8 mouse cellular contexts compared by ENCODE assay signal in the genomic region with DNA sequence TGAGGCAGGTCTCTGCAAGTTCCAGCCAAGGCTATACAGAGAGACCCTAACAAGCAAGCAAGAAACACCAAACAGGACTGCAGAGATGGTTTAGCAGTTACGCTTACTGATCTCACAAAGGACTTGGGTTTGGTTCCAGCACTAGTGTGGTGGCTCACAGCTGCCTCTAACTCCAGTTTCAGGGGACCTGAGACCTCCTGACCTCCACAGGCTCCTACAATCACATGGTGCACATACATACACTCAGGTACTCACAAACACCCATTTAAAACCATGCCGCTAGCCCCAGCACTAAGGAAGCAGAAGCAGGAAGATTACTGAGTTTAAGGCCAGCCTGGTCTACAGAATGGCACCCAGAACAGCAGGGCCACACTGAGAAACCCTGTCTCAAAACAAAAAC. TPM values are rescaled to one million over a fixed set of nuclear protein-coding genes. Genes with fewer than 3 reads are reported as not detected.
DNase-seq lines count a peak whose midpoint lies in the region; ATAC-seq and TF ChIP-seq lines count a peak whose summit lies in the region.

No protein-coding gene starts in this region.

- ATAC-seq in heart, embryonic 12.5 days (ENCODE audit: insufficient number of reproducible peaks, low FRiP score) = no peak
- no peak for ATAC-seq in hindbrain, embryonic 11.5 days (ENCODE audit: low FRiP score)
- no peak for ATAC-seq in midbrain, embryonic 11.5 days (ENCODE audit: low FRiP score)
- no peak for ATAC-seq in megakaryocyte progenitor cell, adult 5-6 weeks (replicated peaks; ENCODE audit: poor library complexity)

- H3K9me3 ChIP-seq in heart, embryonic 12.5 days (replicated peaks) = no peaks in the 10 kb centered on the region
- no peaks in the 10 kb centered on the region for H3K9me3 ChIP-seq in ES-Bruce4 (replicated peaks; ENCODE audit: control insufficient read depth, insufficient read depth, low read length, poor library complexity, severe bottlenecking)
- no peaks in the 10 kb centered on the region for H3K9me3 ChIP-seq in hindbrain, embryonic 11.5 days (ENCODE audit: control insufficient read depth, low read length)
- no peaks in the 10 kb centered on the region for H3K9me3 ChIP-seq in midbrain, embryonic 11.5 days (ENCODE audit: control insufficient read depth, low read length)

- peak overlapping the region; percentile 82; the same call in 1 of the 2 replicates for H3K4me3 ChIP-seq in heart, embryonic 12.5 days
- peak overlapping the region; percentile 79 for H3K4me3 ChIP-seq in ES-Bruce4 (ENCODE audit: low read depth, low read length)
- no peak overlapping the region; the same call in 1 of the 2 replicates for H3K4me3 ChIP-seq in hindbrain, embryonic 11.5 days (ENCODE audit: low read depth, low read length)
- peak overlapping the region; percentile 57 for H3K4me3 ChIP-seq in midbrain, embryonic 11.5 days (ENCODE audit: low read depth, low read length)

- 84% methylated on average over 2 of the region's 2 CpGs for WGBS in heart, embryonic 12.5 days
- WGBS in hindbrain, embryonic 11.5 days = 82% methylated on average over 2 of the region's 2 CpGs
- 85% methylated on average over 2 of the region's 2 CpGs for whole genome bisulfite sequencing in midbrain, embryonic 11.5 days

- H3K9ac ChIP-seq in heart, embryonic 12.5 days = 0 out of 2 replicates have a peak overlapping the region, but pooled peaks have one; percentile 93
- H3K9ac ChIP-seq in ES-Bruce4 (ENCODE audit: low read depth, poor library complexity, severe bottlenecking) = peak overlapping the region; percentile 67
- H3K9ac ChIP-seq in hindbrain, embryonic 11.5 days (ENCODE audit: low read depth, low read length) = no peak overlapping the region
- H3K9ac ChIP-seq in midbrain, embryonic 11.5 days (ENCODE audit: low read length) = no peak overlapping the region; the same call in 1 of the 2 replicates

- H3K27me3 ChIP-seq in heart, embryonic 12.5 days (replicated peaks) = no peaks in the 10 kb centered on the region
- H3K27me3 ChIP-seq in ES-Bruce4 (ENCODE audit: control insufficient read depth, insufficient read depth, low read length, poor library complexity, severe bottlenecking) = no peaks in the 10 kb centered on the region
- H3K27me3 ChIP-seq in hindbrain, embryonic 11.5 days (ENCODE audit: control insufficient read depth, insufficient read depth, low read length) = no peaks in the 10 kb centered on the region
- H3K27me3 ChIP-seq in midbrain, embryonic 11.5 days (ENCODE audit: control insufficient read depth, insufficient read depth, low read length) = no peaks in the 10 kb centered on the region

- H3K4me1 ChIP-seq in heart, embryonic 12.5 days (replicated peaks) = peaks cover 32% of the 10 kb centered on the region
- peaks cover 6% of the 10 kb centered on the region for H3K4me1 ChIP-seq in ES-Bruce4 (ENCODE audit: control insufficient read depth, insufficient read depth, low read length)
- 0 out of 2 replicates have a peak, but pooled peaks cover 4% of the 10 kb centered on the region for H3K4me1 ChIP-seq in hindbrain, embryonic 11.5 days (replicated peaks; ENCODE audit: control insufficient read depth, insufficient read depth, low read length)
- H3K4me1 ChIP-seq in midbrain, embryonic 11.5 days (ENCODE audit: control insufficient read depth, insufficient read depth, low read length) = peaks cover 15% of the 10 kb centered on the region

- no peak for TF ChIP-seq CTCF in ES-Bruce4 (IDR thresholded peaks at IDR 0.05; ENCODE audit: low read depth, low read length)

- peaks cover 15% of the 10 kb centered on the region for H3K36me3 ChIP-seq in heart, embryonic 12.5 days
- peaks cover 8% of the 10 kb centered on the region; the same call in 1 of the 2 replicates for H3K36me3 ChIP-seq in ES-Bruce4 (ENCODE audit: control insufficient read depth, insufficient read depth, low read length, poor library complexity, severe bottlenecking)
- no peaks in the 10 kb centered on the region for H3K36me3 ChIP-seq in hindbrain, embryonic 11.5 days (ENCODE audit: control insufficient read depth, insufficient read depth, low read length)
- no peaks in the 10 kb centered on the region for H3K36me3 ChIP-seq in midbrain, embryonic 11.5 days (ENCODE audit: control insufficient read depth, insufficient read depth, low read length)

- no peak for TF ChIP-seq POLR2A in ES-Bruce4 (IDR thresholded peaks at IDR 0.05; ENCODE audit: insufficient read depth, low read length)

- DNase-seq in heart, adult 8-10 months (ENCODE audit: low spot score) = no peak
- no peak for DNase-seq in hindbrain, embryonic 11.5 days (ENCODE audit: low spot score)
- no peak for DNase-seq in midbrain, embryonic 11.5 days (ENCODE audit: low spot score, missing footprints)
- DNase-seq in left cerebral cortex, adult 8-10 months (ENCODE audit: low spot score in 2 of 2) = no peak
- no peak for DNase-seq in frontal cortex, postnatal 14 days (ENCODE audit: low spot score in 2 of 2)

- no peak for TF ChIP-seq EP300 in ES-Bruce4 (IDR thresholded peaks at IDR 0.05; ENCODE audit: insufficient read depth, low read depth, low read length)

- peak overlapping the region; percentile 89 for H3K4me2 ChIP-seq in heart, embryonic 12.5 days
- H3K4me2 ChIP-seq in hindbrain, embryonic 11.5 days (replicated peaks; ENCODE audit: low read depth, low read length) = peak overlapping the region; percentile 75; the same call in 1 of the 2 replicates
- peak overlapping the region; percentile 83 for H3K4me2 ChIP-seq in midbrain, embryonic 11.5 days

- H3K27ac ChIP-seq in heart, embryonic 12.5 days (ENCODE audit: poor library complexity, severe bottlenecking) = no peak overlapping the region
- H3K27ac ChIP-seq in ES-Bruce4 (ENCODE audit: insufficient read depth, low read length) = peak overlapping the region; percentile 30
- no peak overlapping the region for H3K27ac ChIP-seq in hindbrain, embryonic 11.5 days (ENCODE audit: low read depth, low read length)
- H3K27ac ChIP-seq in midbrain, embryonic 11.5 days (ENCODE audit: low read depth, low read length) = no peak overlapping the region

RNA-seq across cellular contexts. Expression of gene Pola2, which starts 0.8 kb away (rescaled TPM):
- 49.3 and 51.1 TPM in 2 replicates for polyA plus RNA-seq in heart, embryonic 12.5 days (2016; fragmentation: Nextera tagmentation; extraction: Ambion mirVana)
- total RNA-seq in heart, adult 8-10 months (2022) = 10 to 100 TPM in 2 of 4 experiments, 1 to 10 TPM in 2; 7.8 to 13.5 (median 9.3) TPM
- 95.9 and 97.3 TPM in 2 replicates for polyA plus RNA-seq in ES-Bruce4 (2011; ENCODE audit: insufficient read depth, insufficient read length, low read depth, missing spikeins)
- polyA plus RNA-seq in hindbrain, embryonic 11.5 days (2014; fragmentation: Nextera tagmentation; extraction: Ambion mirVana) = 67.7 and 68.3 TPM in 2 replicates
- polyA plus RNA-seq in midbrain, embryonic 11.5 days (2014; fragmentation: Nextera tagmentation; extraction: Ambion mirVana) = 74.4 and 82.7 TPM in 2 replicates
- 1 to 10 TPM; 4.4 to 6.6 (median 5.6) TPM for total RNA-seq in left cerebral cortex, adult 8-10 months (2022)
- 60.9 and 76.7 TPM in 2 replicates for total RNA-seq in megakaryocyte progenitor cell, adult 5-6 weeks (2015)
- 57.4 and 61.3 TPM in 2 replicates for total RNA-seq in megakaryocyte progenitor cell, adult 5-6 weeks (2017)

RNA-seq across cellular contexts. Expression of gene Slc22a20, which starts 21.1 kb away (rescaled TPM):
- not detected in 2 replicates for polyA plus RNA-seq in heart, embryonic 12.5 days (2016; fragmentation: Nextera tagmentation; extraction: Ambion mirVana)
- total RNA-seq in heart, adult 8-10 months (2022) = not detected
- not detected in 2 replicates for polyA plus RNA-seq in ES-Bruce4 (2011; ENCODE audit: insufficient read depth, insufficient read length, low read depth, missing spikeins)
- polyA plus RNA-seq in hindbrain, embryonic 11.5 days (2014; fragmentation: Nextera tagmentation; extraction: Ambion mirVana) = not detected in 2 replicates
- polyA plus RNA-seq in midbrain, embryonic 11.5 days (2014; fragmentation: Nextera tagmentation; extraction: Ambion mirVana) = not detected in 2 replicates
- total RNA-seq in left cerebral cortex, adult 8-10 months (2022) = not detected
- total RNA-seq in megakaryocyte progenitor cell, adult 5-6 weeks (2015) = not detected in 2 replicates
- total RNA-seq in megakaryocyte progenitor cell, adult 5-6 weeks (2017) = 0.44 TPM in 1 of 2 replicates, not detected in the other

RNA-seq across cellular contexts. Expression of gene Cdc42ep2, which starts 40.2 kb away (rescaled TPM):
- 6.5 and 7.3 TPM in 2 replicates for polyA plus RNA-seq in heart, embryonic 12.5 days (2016; fragmentation: Nextera tagmentation; extraction: Ambion mirVana)
- 1 to 10 TPM; 6.0 to 9.7 (median 8.9) TPM for total RNA-seq in heart, adult 8-10 months (2022)
- 0.93 and 1.5 TPM in 2 replicates for polyA plus RNA-seq in ES-Bruce4 (2011; ENCODE audit: insufficient read depth, insufficient read length, low read depth, missing spikeins)
- polyA plus RNA-seq in hindbrain, embryonic 11.5 days (2014; fragmentation: Nextera tagmentation; extraction: Ambion mirVana) = 3.4 TPM in 2 replicates
- polyA plus RNA-seq in midbrain, embryonic 11.5 days (2014; fragmentation: Nextera tagmentation; extraction: Ambion mirVana) = 2.2 and 2.5 TPM in 2 replicates
- 1 to 10 TPM; 6.1 to 7.4 (median 6.4) TPM for total RNA-seq in left cerebral cortex, adult 8-10 months (2022)
- not detected in 2 replicates for total RNA-seq in megakaryocyte progenitor cell, adult 5-6 weeks (2015)
- 0.07 TPM in 1 of 2 replicates, not detected in the other for total RNA-seq in megakaryocyte progenitor cell, adult 5-6 weeks (2017)

RNA-seq across cellular contexts. Expression of gene Capn1, which starts 50.9 kb away (rescaled TPM):
- polyA plus RNA-seq in heart, embryonic 12.5 days (2016; fragmentation: Nextera tagmentation; extraction: Ambion mirVana) = 8.2 and 8.4 TPM in 2 replicates
- total RNA-seq in heart, adult 8-10 months (2022) = 10 to 100 TPM; 28.2 to 43.0 (median 35.8) TPM
- polyA plus RNA-seq in ES-Bruce4 (2011; ENCODE audit: insufficient read depth, insufficient read length, low read depth, missing spikeins) = 21.8 and 25.2 TPM in 2 replicates
- 3.8 and 4.2 TPM in 2 replicates for polyA plus RNA-seq in hindbrain, embryonic 11.5 days (2014; fragmentation: Nextera tagmentation; extraction: Ambion mirVana)
- 3.9 and 4.0 TPM in 2 replicates for polyA plus RNA-seq in midbrain, embryonic 11.5 days (2014; fragmentation: Nextera tagmentation; extraction: Ambion mirVana)
- 10 to 100 TPM; 25.6 to 31.5 (median 28.0) TPM for total RNA-seq in left cerebral cortex, adult 8-10 months (2022)
- 18.6 and 20.0 TPM in 2 replicates for total RNA-seq in megakaryocyte progenitor cell, adult 5-6 weeks (2015)
- total RNA-seq in megakaryocyte progenitor cell, adult 5-6 weeks (2017) = 36.8 and 38.4 TPM in 2 replicates

RNA-seq across cellular contexts. Expression of gene Dpf2, which starts 52.0 kb away (rescaled TPM):
- 111 and 118 TPM in 2 replicates for polyA plus RNA-seq in heart, embryonic 12.5 days (2016; fragmentation: Nextera tagmentation; extraction: Ambion mirVana)
- total RNA-seq in heart, adult 8-10 months (2022) = 10 to 100 TPM; 71.9 to 95.2 (median 81.1) TPM
- polyA plus RNA-seq in ES-Bruce4 (2011; ENCODE audit: insufficient read depth, insufficient read length, low read depth, missing spikeins) = 129 and 137 TPM in 2 replicates
- 154 and 171 TPM in 2 replicates for polyA plus RNA-seq in hindbrain, embryonic 11.5 days (2014; fragmentation: Nextera tagmentation; extraction: Ambion mirVana)
- 200 and 203 TPM in 2 replicates for polyA plus RNA-seq in midbrain, embryonic 11.5 days (2014; fragmentation: Nextera tagmentation; extraction: Ambion mirVana)
- total RNA-seq in left cerebral cortex, adult 8-10 months (2022) = 10 to 100 TPM; 76.4 to 87.8 (median 81.6) TPM
- total RNA-seq in megakaryocyte progenitor cell, adult 5-6 weeks (2015) = 47.6 and 50.3 TPM in 2 replicates
- 65.1 and 83.0 TPM in 2 replicates for total RNA-seq in megakaryocyte progenitor cell, adult 5-6 weeks (2017)

Comparison
In these comparisons a context has a peak if more than half of its experiments do, and no peak if none do; other contexts are left out.
1. H3K9ac ChIP-seq: peak in heart, embryonic 12.5 days (single experiment) and ES-Bruce4 (single experiment); none in hindbrain, embryonic 11.5 days (single experiment) and midbrain, embryonic 11.5 days (single experiment).
2. Peak in every context shown above with its lines, with median percentiles within 50 percentile points of each other: H3K4me2 ChIP-seq.